Mouse (Mus musculus): ENCODE results near the gene Dennd2c.

- peak; percentile 50; the same call in 1 of the 2 replicates for TF ChIP-seq CTCF (IDR thresholded peaks at IDR 0.05; ENCODE audit: extremely low read depth, insufficient read depth, insufficient read length, insufficient replicate concordance)
- no peak for TF ChIP-seq POLR2A (IDR thresholded peaks at IDR 0.05; ENCODE audit: low read depth, low read length)
Observed at GRCm38 (mm10) chr3:103169771-103170170, 67.4 kb downstream of the Dennd2c start.

All from spleen, adult 2 months (tissue).